Mouse (Mus musculus): ENCODE results near the gene Sh3bp1. TPM values are rescaled to one million over a fixed set of nuclear protein-coding genes. Genes with fewer than 3 reads are reported as not detected.
A peak's percentile ranks its signal among the peaks of the same experiment; 100 is the strongest.

The Sh3bp1 gene
- total RNA-seq (2021) = 10 to 100 TPM; 27.7 to 41.8 TPM
- long read RNA-seq, experiment 1, transcript Sh3bp1-201 (18 exons, 2,375 nt) = major isoform, 12 of 22 reads
- long read RNA-seq, experiment 1, partial matches to known transcripts = 3 of 22 reads
- long read RNA-seq, experiment 1, other reads (novel, unspliced or antisense) = 6 of 22 reads
- long read RNA-seq, experiment 2, transcript Sh3bp1-201 (18 exons, 2,375 nt) = major isoform, 10 of 22 reads
- long read RNA-seq, experiment 2, partial matches to known transcripts = 2 of 22 reads
- long read RNA-seq, experiment 2, other reads (novel, unspliced or antisense) = 10 of 22 reads

- peak within 1 kb of the TSS; percentile 93 for H3K27ac ChIP-seq
- peak within 1 kb of the TSS; percentile 87 for H3K4me3 ChIP-seq
- no peak for TF ChIP-seq CTCF (conservative IDR thresholded peaks at IDR 0.05)
- peak in 1 of 2 experiments; percentile 57 for DNase-seq (ENCODE audit: low spot score in 2 of 2)
Measured at GRCm38 (mm10) chr15:78899740-78900584, at the start of gene Sh3bp1. Gene Sh3bp1 (plus strand): TSS chr15:78899768.

DNA sequence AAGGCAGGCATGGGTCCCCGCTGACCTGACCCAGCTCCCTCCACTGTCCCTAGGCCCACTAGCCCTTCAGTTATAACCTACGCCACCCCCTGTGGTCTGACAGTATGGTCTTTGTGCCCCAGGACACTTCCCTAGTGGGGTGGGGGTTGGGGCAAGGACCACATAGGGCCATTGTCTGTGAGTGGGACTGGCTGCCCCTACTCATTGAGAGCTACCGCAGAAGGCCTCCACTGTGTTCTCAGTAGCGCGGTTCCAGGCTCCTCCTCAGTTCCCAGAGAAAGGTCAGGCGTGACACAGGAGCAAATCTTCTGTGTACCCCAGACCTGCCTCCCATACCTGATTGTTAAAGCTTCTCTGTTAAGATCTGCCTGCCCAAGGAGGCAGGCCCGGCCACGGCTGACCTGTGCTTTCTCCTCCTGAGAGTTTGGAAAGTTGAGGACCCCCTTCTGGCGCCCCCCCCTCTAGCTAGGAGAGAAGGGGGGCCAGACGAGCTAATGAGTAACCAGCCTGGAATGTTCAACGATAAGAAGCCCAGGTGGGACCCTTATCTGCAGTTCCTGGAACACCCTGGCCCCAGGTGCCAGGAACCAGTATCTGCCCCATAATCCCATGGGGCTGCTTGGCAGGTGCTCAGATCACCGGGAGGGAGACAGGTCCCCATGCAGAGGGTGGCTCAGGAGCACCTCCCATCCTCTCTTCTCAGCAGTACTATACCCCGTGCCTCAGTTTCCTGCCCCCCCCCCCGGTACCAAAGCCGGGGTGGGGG lies 49.3 kb upstream of the Sh3bp1 start:
- no peak for TF ChIP-seq CTCF (conservative IDR thresholded peaks at IDR 0.05)
- Histone ChIP-seq H3K4me3 (no peak overlapping the region), H3K27ac (peak overlapping the region; percentile 70)
- peak in 1 of 2 experiments; percentile 39 for DNase-seq (ENCODE audit: low spot score in 2 of 2)

DNA sequence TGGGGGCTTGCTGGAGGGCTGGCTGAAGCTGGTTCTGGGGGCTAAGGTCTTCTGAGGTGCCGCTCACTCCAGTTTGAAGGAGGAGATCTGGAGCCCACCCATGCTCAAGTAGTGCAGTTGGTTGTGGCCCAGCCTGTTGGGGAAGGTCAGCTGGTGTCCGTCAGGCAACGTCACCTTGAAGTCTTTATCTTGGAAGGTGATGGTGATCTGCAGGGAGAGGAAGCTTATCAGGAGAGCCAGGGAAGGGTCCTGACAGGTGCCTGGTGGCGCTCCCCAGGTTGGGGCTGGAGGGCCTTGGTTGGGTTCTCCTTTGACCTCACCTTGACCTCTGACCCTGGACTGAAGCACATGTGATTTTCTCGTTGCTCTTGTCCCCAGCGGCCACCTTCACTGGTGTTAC lies 48.6 kb upstream of the Sh3bp1 start:
- DNase-seq (ENCODE audit: low spot score in 2 of 2) = no peak
- TF ChIP-seq CTCF (conservative IDR thresholded peaks at IDR 0.05) = no peak
- Histone ChIP-seq H3K4me3 (no peak overlapping the region), H3K27ac (peak overlapping the region; percentile 70)

DNA sequence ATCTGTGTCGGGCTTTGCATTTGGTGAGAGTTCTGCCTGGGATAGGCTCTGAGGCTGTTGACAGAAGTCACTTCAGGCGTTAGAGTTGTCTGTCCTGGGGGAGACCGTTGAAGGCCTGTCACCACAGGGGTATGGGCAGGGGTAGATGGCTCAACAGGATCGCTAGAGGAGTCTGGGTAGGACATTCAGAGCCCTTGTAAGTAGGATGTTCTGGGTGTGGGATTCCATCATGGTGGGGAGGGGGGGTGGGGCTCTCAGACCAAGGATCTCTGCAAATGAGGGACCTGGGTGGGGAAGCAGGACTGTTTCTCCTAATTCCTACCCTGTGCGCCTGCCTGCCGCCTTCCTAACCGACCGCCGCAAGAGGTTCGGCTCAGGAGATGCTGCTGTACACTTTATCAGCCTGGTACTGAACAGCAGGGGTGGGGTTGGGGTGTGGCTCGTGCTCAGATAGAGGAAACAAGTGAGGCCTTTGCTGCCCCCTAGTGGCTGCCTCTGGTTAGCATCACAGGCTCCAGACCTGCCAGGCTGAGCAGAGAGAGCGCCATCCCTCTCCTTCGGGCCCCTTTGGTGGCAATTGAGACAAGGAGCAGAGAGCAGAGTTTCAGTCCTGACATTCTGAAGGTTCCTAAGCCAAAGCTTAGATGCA lies 47.9 kb upstream of the Sh3bp1 start:
- peak; percentile 97 for TF ChIP-seq CTCF (conservative IDR thresholded peaks at IDR 0.05)
- peak; percentile 90 to 97 for DNase-seq (ENCODE audit: low spot score in 2 of 2)
- Histone ChIP-seq H3K4me3 (no peak overlapping the region; the same call in 1 of the 2 replicates), H3K27ac (peak overlapping the region; percentile 70)

DNA sequence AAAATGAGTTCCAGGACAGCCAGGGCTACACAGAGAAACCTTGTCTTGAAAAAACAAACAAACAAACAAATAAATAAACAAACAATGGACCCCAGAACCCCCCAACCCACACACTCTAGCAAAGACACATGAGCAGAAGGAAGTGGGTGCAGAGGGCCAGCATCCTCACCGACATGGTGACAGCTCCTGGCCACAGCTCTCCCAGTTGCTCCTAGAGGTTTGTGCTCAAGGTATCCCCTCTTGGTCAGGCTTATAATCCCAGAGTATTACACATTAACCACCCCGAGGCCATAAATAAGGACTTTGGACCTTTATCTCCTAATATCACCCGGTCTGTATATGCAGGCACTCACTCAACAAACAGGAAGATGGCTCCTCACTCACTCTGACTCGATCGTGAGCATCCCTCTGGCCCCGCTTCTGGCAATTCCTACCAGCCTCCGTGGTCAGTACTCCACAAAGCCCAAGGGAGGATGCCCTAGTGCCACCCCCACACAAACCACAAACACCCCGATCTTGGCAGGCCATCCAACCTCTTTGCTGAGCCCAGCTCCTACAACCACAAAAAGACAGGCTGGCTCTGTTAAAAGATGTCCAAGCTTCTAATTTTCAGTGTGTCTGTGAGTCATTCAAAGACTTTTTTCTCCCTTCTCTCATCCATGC lies 44.1 kb upstream of the Sh3bp1 start, which contains the start of gene Lgals2:
TSS of gene Lgals2 (minus strand) at position 227 of the 663 bp plus-strand sequence.
- DNase-seq (ENCODE audit: low spot score in 2 of 2) = no peak
- Histone ChIP-seq H3K4me3 (no peak within 1 kb of the TSS), H3K27ac (0 out of 2 replicates have a peak within 1 kb of the TSS, but pooled peaks have one; percentile 20)
- no peak for TF ChIP-seq CTCF (conservative IDR thresholded peaks at IDR 0.05)

- DNase-seq (ENCODE audit: low spot score in 2 of 2) = peak; percentile 54 to 71
- no peak for TF ChIP-seq CTCF (conservative IDR thresholded peaks at IDR 0.05)
- Histone ChIP-seq H3K27ac (peak overlapping the region; percentile 24), H3K4me3 (no peak overlapping the region)
Measured at GRCm38 (mm10) chr15:78857009-78857408, 42.6 kb upstream of the Sh3bp1 start.

DNA sequence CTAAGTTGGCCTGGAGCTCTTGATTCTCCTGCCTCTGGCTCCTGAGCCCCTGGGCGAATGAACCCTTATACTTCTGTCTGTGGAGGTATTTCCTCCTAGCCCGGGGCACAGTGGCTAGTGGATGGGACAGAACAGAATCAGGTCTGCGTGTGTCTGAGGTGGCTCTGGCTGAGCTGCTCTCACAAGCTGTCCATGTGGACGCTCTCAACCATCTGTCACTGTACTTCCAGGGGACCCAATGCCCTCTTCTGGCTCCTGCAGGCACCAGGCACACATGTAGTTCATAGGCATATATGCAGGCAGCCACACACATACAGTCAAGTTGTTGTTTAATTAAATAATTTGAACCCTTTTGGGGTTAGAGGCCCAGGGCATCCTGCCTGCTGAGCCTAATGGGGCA lies 40.3 kb upstream of the Sh3bp1 start:
- H3K27ac ChIP-seq = no peak overlapping the region
- no peak for DNase-seq (ENCODE audit: low spot score in 2 of 2)
- no peak for TF ChIP-seq CTCF (conservative IDR thresholded peaks at IDR 0.05)
- no peak overlapping the region for H3K4me3 ChIP-seq

GRCm38 (mm10) chr15:78859714-78860113 lies 39.9 kb upstream of the Sh3bp1 start:
- Histone ChIP-seq H3K27ac (no peak overlapping the region), H3K4me3 (no peak overlapping the region)
- TF ChIP-seq CTCF (conservative IDR thresholded peaks at IDR 0.05) = no peak
- no peak for DNase-seq (ENCODE audit: low spot score in 2 of 2)

DNA sequence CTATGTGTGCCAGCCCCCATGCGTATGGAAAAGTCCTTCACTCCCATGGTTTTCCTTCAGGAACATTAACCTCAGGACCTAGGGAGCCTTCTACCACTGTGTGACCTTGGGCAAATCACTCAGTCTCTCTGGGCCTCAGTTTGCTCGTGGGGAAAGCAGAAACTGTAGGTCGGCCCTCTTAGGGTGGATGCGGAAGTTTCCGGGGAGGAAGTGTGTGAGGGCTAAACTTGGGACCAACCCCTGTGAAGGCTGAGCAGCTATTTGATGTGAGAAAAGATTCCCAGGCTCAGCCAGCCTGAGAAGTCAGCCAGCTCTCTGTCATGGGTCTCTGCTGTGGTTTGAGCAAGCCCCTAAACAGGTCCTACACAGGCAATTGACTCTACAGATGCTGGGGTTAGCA lies 37.3 kb upstream of the Sh3bp1 start:
- H3K27ac ChIP-seq = no peak overlapping the region
- no peak overlapping the region for H3K4me3 ChIP-seq
- DNase-seq (ENCODE audit: low spot score in 2 of 2) = no peak
- TF ChIP-seq CTCF (conservative IDR thresholded peaks at IDR 0.05) = no peak

DNA sequence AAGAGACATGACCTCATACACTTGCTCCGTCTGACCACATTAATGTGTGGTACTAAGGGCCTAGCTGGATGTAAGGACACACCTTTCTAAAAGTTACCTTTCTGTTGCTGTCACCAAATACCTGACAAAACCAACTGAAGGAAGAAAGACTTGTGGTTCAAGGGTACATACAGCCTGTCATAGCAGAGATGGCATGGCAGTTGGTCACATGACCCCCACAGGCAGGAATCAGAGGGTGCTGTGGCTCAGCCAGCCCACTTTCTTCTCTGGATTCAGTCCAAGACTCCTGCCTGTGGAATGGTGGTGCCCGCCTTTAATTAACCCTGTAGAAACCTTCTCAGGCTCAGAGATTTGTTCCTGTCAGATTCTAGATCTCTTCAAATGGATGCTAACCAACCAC lies 36.4 kb upstream of the Sh3bp1 start:
- no peak for TF ChIP-seq CTCF (conservative IDR thresholded peaks at IDR 0.05)
- DNase-seq (ENCODE audit: low spot score in 2 of 2) = no peak
- Histone ChIP-seq H3K4me3 (no peak overlapping the region), H3K27ac (no peak overlapping the region)

DNA sequence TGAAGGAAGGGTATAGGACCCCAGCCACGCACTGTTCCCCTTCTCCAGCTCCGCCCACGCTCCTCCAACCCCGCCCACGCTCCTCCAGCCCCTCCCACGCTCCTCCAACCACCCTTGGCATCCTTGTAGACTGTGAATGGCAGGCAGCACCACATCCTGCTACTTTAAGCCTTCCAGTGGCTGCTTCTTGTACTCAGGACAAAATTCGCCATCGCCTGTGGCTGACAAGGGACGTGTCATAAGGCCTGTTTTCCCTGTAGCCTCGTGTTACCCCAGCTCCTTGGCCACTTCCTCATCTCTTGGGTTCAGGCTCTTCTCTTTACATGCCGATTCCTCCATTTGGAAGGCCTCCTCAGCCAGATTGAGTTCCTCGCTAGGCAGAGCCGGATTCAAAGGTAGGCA lies 35.7 kb upstream of the Sh3bp1 start:
- Histone ChIP-seq H3K4me3 (no peak overlapping the region), H3K27ac (no peak overlapping the region)
- DNase-seq (ENCODE audit: low spot score in 2 of 2) = no peak
- TF ChIP-seq CTCF (conservative IDR thresholded peaks at IDR 0.05) = no peak

GRCm38 (mm10) chr15:78868398-78868797 lies 31.2 kb upstream of the Sh3bp1 start:
- no peak for TF ChIP-seq CTCF (conservative IDR thresholded peaks at IDR 0.05)
- peak overlapping the region; percentile 65; the same call in 1 of the 2 replicates for H3K27ac ChIP-seq
- no peak overlapping the region for H3K4me3 ChIP-seq
- DNase-seq (ENCODE audit: low spot score in 2 of 2) = peak in 1 of 2 experiments; percentile 32
